Mouse (Mus musculus) bone marrow, adult 2 months (tissue): ENCODE results near the gene Pdhb.

ENCODE experiments used
- CTCF ChIP-seq: fragments of 200-500 bp; IDR thresholded peaks from 2 replicates; pipeline ENCODE4 v1.5.1; 2011; ENCODE audit warnings: low read length, control low read depth; ENCODE audit not compliant: control insufficient read depth, insufficient read depth
- POLR2A ChIP-seq: fragments of 200-500 bp; IDR thresholded peaks from 2 replicates; pipeline ENCODE4 v1.6.1; 2011; ENCODE audit warnings: low read depth, mild to moderate bottlenecking, control low read depth, low read length, borderline replicate concordance; ENCODE audit not compliant: control insufficient read depth

GRCm38 (mm10) chr14:8158721-8159120 is 14.1 kb downstream of the Pdhb start:
- no peak for TF ChIP-seq CTCF
- no peak for TF ChIP-seq POLR2A
